Mouse (Mus musculus): ENCODE results near the gene Tut4. TPM values are rescaled to one million over a fixed set of nuclear protein-coding genes. Genes with fewer than 3 reads are reported as not detected.

Gene Tut4
- polyA plus RNA-seq, 2 experiments: 59.1 to 197 TPM

GRCm38 (mm10) chr4:108430656-108431560 is 28.3 kb upstream of the Tut4 start:
- DNase-seq (ENCODE audit: low spot score) (peak; percentile 70), ATAC-seq (ENCODE audit: low FRiP score, low read depth) (peak; percentile 90)
- H3K4me1 ChIP-seq (ENCODE audit: control insufficient read depth, insufficient read depth, low read length): peaks cover 31% of the 10 kb centered on the region
- no peaks in the 10 kb centered on the region for H3K27me3 ChIP-seq (ENCODE audit: control insufficient read depth, insufficient read depth, low read length)
- no peaks in the 10 kb centered on the region for H3K36me3 ChIP-seq (ENCODE audit: control insufficient read depth, insufficient read depth, low read length)
- no peak overlapping the region for H3K4me2 ChIP-seq (replicated peaks; ENCODE audit: low read depth, low read length, severe bottlenecking)
- no peaks in the 10 kb centered on the region for H3K9me3 ChIP-seq (ENCODE audit: control insufficient read depth, low read length)
- 17% methylated on average over 4 of the region's 4 CpGs for WGBS
- H3K9ac ChIP-seq (ENCODE audit: low read depth, low read length, severe bottlenecking): no peak overlapping the region
- H3K4me3 ChIP-seq (replicated peaks; ENCODE audit: low read length): no peak overlapping the region
- peak overlapping the region; percentile 72 for H3K27ac ChIP-seq (replicated peaks; ENCODE audit: low read depth, low read length)
- no peak for TF ChIP-seq POLR2A (IDR thresholded peaks at IDR 0.05; ENCODE audit: borderline replicate concordance, extremely low read depth, insufficient read depth, insufficient read length)

GRCm38 (mm10) chr4:108431561-108431936 is 27.7 kb upstream of the Tut4 start:
- no peaks in the 10 kb centered on the region for H3K9me3 ChIP-seq (ENCODE audit: control insufficient read depth, low read length)
- H3K4me2 ChIP-seq (replicated peaks; ENCODE audit: low read depth, low read length, severe bottlenecking): no peak overlapping the region
- ATAC-seq (ENCODE audit: low FRiP score, low read depth): no peak
- H3K36me3 ChIP-seq (ENCODE audit: control insufficient read depth, insufficient read depth, low read length): no peaks in the 10 kb centered on the region
- no peak for TF ChIP-seq POLR2A (IDR thresholded peaks at IDR 0.05; ENCODE audit: borderline replicate concordance, extremely low read depth, insufficient read depth, insufficient read length)
- DNase-seq (ENCODE audit: low spot score): no peak
- H3K27ac ChIP-seq (replicated peaks; ENCODE audit: low read depth, low read length): peak overlapping the region; percentile 72
- H3K9ac ChIP-seq (ENCODE audit: low read depth, low read length, severe bottlenecking): no peak overlapping the region; the same call in 1 of the 2 replicates
- H3K27me3 ChIP-seq (ENCODE audit: control insufficient read depth, insufficient read depth, low read length): no peaks in the 10 kb centered on the region
- WGBS: 21% methylated on average over 2 of the region's 2 CpGs
- H3K4me3 ChIP-seq (replicated peaks; ENCODE audit: low read length): no peak overlapping the region
- H3K4me1 ChIP-seq (ENCODE audit: control insufficient read depth, insufficient read depth, low read length): peaks cover 31% of the 10 kb centered on the region

GRCm38 (mm10) chr4:108433341-108433740 is 25.9 kb upstream of the Tut4 start:
- no peak for TF ChIP-seq POLR2A (IDR thresholded peaks at IDR 0.05; ENCODE audit: borderline replicate concordance, extremely low read depth, insufficient read depth, insufficient read length)
- peak; percentile 66; the same call in 1 of the 2 replicates for ATAC-seq (ENCODE audit: low FRiP score, low read depth)
- Histone ChIP-seq H3K9ac (ENCODE audit: low read depth, low read length, severe bottlenecking) (no peak overlapping the region), H3K27ac (replicated peaks; ENCODE audit: low read depth, low read length) (peak overlapping the region; percentile 34), H3K4me3 (replicated peaks; ENCODE audit: low read length) (no peak overlapping the region), H3K4me2 (replicated peaks; ENCODE audit: low read depth, low read length, severe bottlenecking) (0 out of 2 replicates have a peak overlapping the region, but pooled peaks have one; percentile 10), H3K4me1 (ENCODE audit: control insufficient read depth, insufficient read depth, low read length) (peaks cover 34% of the 10 kb centered on the region), H3K9me3 (ENCODE audit: control insufficient read depth, low read length) (no peaks in the 10 kb centered on the region), H3K27me3 (ENCODE audit: control insufficient read depth, insufficient read depth, low read length) (no peaks in the 10 kb centered on the region), H3K36me3 (ENCODE audit: control insufficient read depth, insufficient read depth, low read length) (no peaks in the 10 kb centered on the region)
- peak; percentile 59 for DNase-seq (ENCODE audit: low spot score)
- whole genome bisulfite sequencing: 8% methylated on average over 6 of the region's 6 CpGs

- ATAC-seq (ENCODE audit: low FRiP score, low read depth): no peak
- no peaks in the 10 kb centered on the region for H3K27me3 ChIP-seq (ENCODE audit: control insufficient read depth, insufficient read depth, low read length)
- no peak for DNase-seq (ENCODE audit: low spot score)
- no peak overlapping the region for H3K4me2 ChIP-seq (replicated peaks; ENCODE audit: low read depth, low read length, severe bottlenecking)
- H3K4me3 ChIP-seq (replicated peaks; ENCODE audit: low read length): no peak overlapping the region
- H3K27ac ChIP-seq (replicated peaks; ENCODE audit: low read depth, low read length): peak overlapping the region; percentile 34
- 43% methylated on average over 4 of the region's 4 CpGs for WGBS
- H3K9ac ChIP-seq (ENCODE audit: low read depth, low read length, severe bottlenecking): no peak overlapping the region
- TF ChIP-seq POLR2A (IDR thresholded peaks at IDR 0.05; ENCODE audit: borderline replicate concordance, extremely low read depth, insufficient read depth, insufficient read length): no peak
- peaks cover 34% of the 10 kb centered on the region for H3K4me1 ChIP-seq (ENCODE audit: control insufficient read depth, insufficient read depth, low read length)
- H3K36me3 ChIP-seq (ENCODE audit: control insufficient read depth, insufficient read depth, low read length): no peaks in the 10 kb centered on the region
- no peaks in the 10 kb centered on the region for H3K9me3 ChIP-seq (ENCODE audit: control insufficient read depth, low read length)
These were observed 25.0 kb upstream of the Tut4 start for GRCm38 (mm10) chr4:108434221-108434620.

- ATAC-seq (ENCODE audit: low FRiP score, low read depth): no peak
- TF ChIP-seq POLR2A (IDR thresholded peaks at IDR 0.05; ENCODE audit: borderline replicate concordance, extremely low read depth, insufficient read depth, insufficient read length): no peak
These were observed 24.4 kb upstream of the Tut4 start for GRCm38 (mm10) chr4:108434781-108435180.

More at GRCm38 (mm10) chr4:108434781-108435180, 24.4 kb upstream of the Tut4 start:
- Histone ChIP-seq H3K36me3 (ENCODE audit: control insufficient read depth, insufficient read depth, low read length) (no peaks in the 10 kb centered on the region), H3K4me2 (replicated peaks; ENCODE audit: low read depth, low read length, severe bottlenecking) (no peak overlapping the region), H3K27ac (replicated peaks; ENCODE audit: low read depth, low read length) (no peak overlapping the region), H3K9ac (ENCODE audit: low read depth, low read length, severe bottlenecking) (no peak overlapping the region), H3K4me1 (ENCODE audit: control insufficient read depth, insufficient read depth, low read length) (peaks cover 34% of the 10 kb centered on the region), H3K9me3 (ENCODE audit: control insufficient read depth, low read length) (no peaks in the 10 kb centered on the region), H3K27me3 (ENCODE audit: control insufficient read depth, insufficient read depth, low read length) (no peaks in the 10 kb centered on the region), H3K4me3 (replicated peaks; ENCODE audit: low read length) (no peak overlapping the region)
- whole genome bisulfite sequencing: 93% methylated on average over 3 of the region's 3 CpGs
- DNase-seq (ENCODE audit: low spot score): no peak

All from limb, embryonic 14.5 days (tissue).